Mouse (Mus musculus): ENCODE results near the gene Ccdc12.

DNA sequence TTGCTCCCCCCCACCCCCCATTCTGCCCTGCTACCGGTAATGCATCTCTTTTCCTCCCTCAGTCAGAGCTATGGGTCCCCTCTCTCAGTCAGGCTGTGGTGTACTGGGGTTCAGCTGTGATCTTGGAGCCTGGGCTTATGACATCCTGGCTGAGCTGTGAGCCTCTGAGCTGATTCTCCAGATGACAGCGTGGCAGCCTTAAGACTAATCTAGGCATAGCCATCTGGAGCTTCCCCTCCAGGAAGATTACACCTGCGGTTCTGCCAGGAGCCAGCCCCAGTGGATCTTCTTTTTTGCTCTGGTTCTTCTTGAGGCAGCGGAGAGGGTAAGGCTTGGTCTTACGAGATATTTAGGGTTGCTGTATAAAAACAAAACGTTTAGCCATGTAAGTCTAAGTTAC is 55.7 kb downstream of the Ccdc12 start:
- no peak for TF ChIP-seq CTCF (conservative IDR thresholded peaks at IDR 0.05; ENCODE audit: insufficient read depth, insufficient read length, low read depth, low read length)
- TF ChIP-seq POLR2A (IDR thresholded peaks at IDR 0.05; ENCODE audit: low read depth, low read length), result no peak
